1 mouse cellular context compared by ENCODE assay signal in the genomic region with DNA sequence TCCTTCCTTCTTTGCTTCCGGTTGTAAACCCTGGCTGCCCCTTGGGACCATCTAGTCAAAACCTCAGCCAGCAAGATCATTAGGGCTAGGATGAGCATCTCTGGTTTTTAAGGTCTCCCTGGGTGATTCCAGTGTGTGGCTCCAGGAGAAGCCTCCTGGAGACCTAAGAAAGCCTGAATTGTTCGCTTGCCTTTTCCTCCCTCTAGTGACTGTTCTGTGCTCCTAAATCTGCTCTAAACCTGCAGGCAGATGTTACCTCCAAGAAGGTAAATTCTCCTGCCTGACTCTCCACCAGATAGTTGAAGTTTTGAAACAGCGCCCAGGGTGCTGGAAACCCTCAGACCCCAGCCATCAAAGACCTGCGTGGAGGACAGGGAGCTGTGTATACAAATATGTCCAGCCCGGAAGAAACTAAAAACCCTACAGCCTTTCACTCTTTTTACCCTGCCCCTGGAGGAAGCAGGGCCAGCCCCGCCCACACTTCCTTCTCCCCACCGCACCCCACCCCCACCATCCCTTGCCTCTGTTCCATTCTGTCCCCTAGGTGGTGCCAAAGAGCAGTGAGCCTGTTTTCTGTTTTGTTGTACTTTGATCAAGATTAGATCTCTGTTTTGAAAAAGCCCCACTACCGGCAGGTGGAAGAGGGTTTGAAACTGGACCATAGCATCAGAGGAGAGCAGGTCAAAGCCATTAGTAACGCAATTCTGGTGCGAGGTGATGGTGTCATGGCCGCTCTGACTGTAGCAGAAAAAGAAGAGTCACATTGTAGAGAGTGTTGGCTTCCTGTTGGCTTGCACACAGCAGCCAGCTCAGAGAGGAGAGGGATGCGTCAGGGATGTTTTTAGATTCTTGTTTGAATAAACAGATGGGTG.
A peak's percentile ranks its signal among the peaks of the same experiment; 100 is the strongest.
TF ChIP-seq lines count a peak whose summit lies in the region.

No protein-coding gene starts in this region.

TF ChIP-seq in CH12.LX, 34 proteins besides CTCF, POLR2A, EP300 and RAD21:
- TF ChIP-seq SMC3 (IDR thresholded peaks at IDR 0.05; ENCODE audit: low read depth, low read length) (peak; percentile 59), USF2 (conservative IDR thresholded peaks at IDR 0.05; ENCODE audit: low read depth, low read length) (no peak), BHLHE40 (IDR thresholded peaks at IDR 0.05; ENCODE audit: low read depth, low read length) (peak; percentile 43; the same call in 1 of the 2 replicates), ZKSCAN1 (IDR thresholded peaks at IDR 0.05; ENCODE audit: borderline replicate concordance, low read depth, low read length) (no peak), GABPA (IDR thresholded peaks at IDR 0.05; ENCODE audit: insufficient replicate concordance, low read depth, low read length) (no peak), TCF12 (IDR thresholded peaks at IDR 0.05; ENCODE audit: low read depth, low read length) (peak; percentile 54), NRF1 (IDR thresholded peaks at IDR 0.05; ENCODE audit: low read depth, low read length) (no peak), IRF4 (IDR thresholded peaks at IDR 0.05; ENCODE audit: low read depth, low read length) (peak; percentile 52; the same call in 1 of the 2 replicates), ETS1 (conservative IDR thresholded peaks at IDR 0.05; ENCODE audit: low read depth, low read length) (no peak; the same call in 1 of the 2 replicates), MAZ (IDR thresholded peaks at IDR 0.05; ENCODE audit: low read depth, low read length) (peak; percentile 86), NELFE (IDR thresholded peaks at IDR 0.05; ENCODE audit: low read depth, low read length) (peak; percentile 72), ZMIZ1 (IDR thresholded peaks at IDR 0.05; ENCODE audit: low read depth, low read length) (0 out of 2 replicates have a peak, but pooled peaks have one; percentile 45), HCFC1 (IDR thresholded peaks at IDR 0.05; ENCODE audit: low read depth, low read length) (peak; percentile 52), ELF1 (IDR thresholded peaks at IDR 0.05; ENCODE audit: low read depth, low read length) (peak; percentile 79), UBTF (IDR thresholded peaks at IDR 0.05; ENCODE audit: low read depth, low read length) (no peak), POLR2AphosphoS2 (IDR thresholded peaks at IDR 0.05; ENCODE audit: low read depth, low read length) (peak; percentile 76; the same call in 1 of the 2 replicates), MAFK (IDR thresholded peaks at IDR 0.05; ENCODE audit: insufficient replicate concordance, low read length) (no peak), JUND (conservative IDR thresholded peaks at IDR 0.05; ENCODE audit: low read depth, low read length) (no peak), JUN (IDR thresholded peaks at IDR 0.05; ENCODE audit: insufficient read depth, low read depth, low read length) (no peak), E2F4 (IDR thresholded peaks at IDR 0.05; ENCODE audit: insufficient replicate concordance, low read depth, low read length) (no peak), CHD1 (IDR thresholded peaks at IDR 0.05; ENCODE audit: low read depth, low read length) (no peak), SIN3A (IDR thresholded peaks at IDR 0.05; ENCODE audit: low read length) (peak; percentile 83), TBP (conservative IDR thresholded peaks at IDR 0.05; ENCODE audit: low read depth, low read length) (0 out of 2 replicates have a peak, but pooled peaks have one; percentile 57), USF1 (IDR thresholded peaks at IDR 0.05; ENCODE audit: low read depth, low read length) (no peak), ZC3H11A (IDR thresholded peaks at IDR 0.05; ENCODE audit: low read depth, low read length) (no peak), MAX (IDR thresholded peaks at IDR 0.05; ENCODE audit: low read length) (peak; percentile 3; the same call in 1 of the 2 replicates), KAT2A (IDR thresholded peaks at IDR 0.05; ENCODE audit: insufficient replicate concordance, low read length) (no peak), MEF2A (IDR thresholded peaks at IDR 0.05; ENCODE audit: borderline replicate concordance, low read depth, low read length) (0 out of 2 replicates have a peak, but pooled peaks have one; percentile 23), MYC (IDR thresholded peaks at IDR 0.05; ENCODE audit: low read depth, low read length) (0 out of 2 replicates have a peak, but pooled peaks have one; percentile 35), RCOR1 (conservative IDR thresholded peaks at IDR 0.05; ENCODE audit: low read depth, low read length) (no peak; the same call in 1 of the 2 replicates), MXI1 (IDR thresholded peaks at IDR 0.05; ENCODE audit: low read depth, low read length) (peak; percentile 57), PAX5 (IDR thresholded peaks at IDR 0.05; ENCODE audit: low read length) (no peak), CHD2 (IDR thresholded peaks at IDR 0.05; ENCODE audit: low read length) (peak; percentile 91), ZNF384 (IDR thresholded peaks at IDR 0.05; ENCODE audit: low read depth, low read length) (0 out of 2 replicates have a peak, but pooled peaks have one; percentile 22)
